Mouse (Mus musculus): ENCODE results near the gene Kcnk16. TPM values are rescaled to one million over a fixed set of nuclear protein-coding genes. Genes with fewer than 3 reads are reported as not detected.
A peak's percentile ranks its signal among the peaks of the same experiment; 100 is the strongest.

Kcnk16 gene
- polyA plus RNA-seq, 1 experiment from 2014 or later: not detected

DNA sequence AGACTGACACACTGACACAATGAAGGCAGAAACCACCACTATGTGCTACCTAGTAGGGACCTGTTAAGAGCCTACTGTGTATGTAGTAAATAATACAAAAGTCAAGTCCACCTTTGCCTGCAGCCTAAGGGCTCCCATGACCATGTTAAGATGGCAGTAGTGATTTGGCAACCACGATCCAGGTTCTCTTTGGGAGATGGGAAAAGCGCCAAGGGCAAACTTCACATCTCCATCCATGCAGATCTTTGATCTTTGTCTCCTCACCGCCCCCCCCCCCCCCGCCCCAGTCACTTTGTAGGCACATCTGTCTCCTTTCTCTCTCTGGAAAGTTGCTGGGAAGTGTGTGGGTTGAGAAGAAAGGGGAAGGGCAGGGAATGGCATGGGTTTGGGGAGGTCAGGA, 6.7 kb downstream of the Kcnk16 start:
- WGBS: 85% methylated on average over 2 of the region's 4 CpGs

DNA sequence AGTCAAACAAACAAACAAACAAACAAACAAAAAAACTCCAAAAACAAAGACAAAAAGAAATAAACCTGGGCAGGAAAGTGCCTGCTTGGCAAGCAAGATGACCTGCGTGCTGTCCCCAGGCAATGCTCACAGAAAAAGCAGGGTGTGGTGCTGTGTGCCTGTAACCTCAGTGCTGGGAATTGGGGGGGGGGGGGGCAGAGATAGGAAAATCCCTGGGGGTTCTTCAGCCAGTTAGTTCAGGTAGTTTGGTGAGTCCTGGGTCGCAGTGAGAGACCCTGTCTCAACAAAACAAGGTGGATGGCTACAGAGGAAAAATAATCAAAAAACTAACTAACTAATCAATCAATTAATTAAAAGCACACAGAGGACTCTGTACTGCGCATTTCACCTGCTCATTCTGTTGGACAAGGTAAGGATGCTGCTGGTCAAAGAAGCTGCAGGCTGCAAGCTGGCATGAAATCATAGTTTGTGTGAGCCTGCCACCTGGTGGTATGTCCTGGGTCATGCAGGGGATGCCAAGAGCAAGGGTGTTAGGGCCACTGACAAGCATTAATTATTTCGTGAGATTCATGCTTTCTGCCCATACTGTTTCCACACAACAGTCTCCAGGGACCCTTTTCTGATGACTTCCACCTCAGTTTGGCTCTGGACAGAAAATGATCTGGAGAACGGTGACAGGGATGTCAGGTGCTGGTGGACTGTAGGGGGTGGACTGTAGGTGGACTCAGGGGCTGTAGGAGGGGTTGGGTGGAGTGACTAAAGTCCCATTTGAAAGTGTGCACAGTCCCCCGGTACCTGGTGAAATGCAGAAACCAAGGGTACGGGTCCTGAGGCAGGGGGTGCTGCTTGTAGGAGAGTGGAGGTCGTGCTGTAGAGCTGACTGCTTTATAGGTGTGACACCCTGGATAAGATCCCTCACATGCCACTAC, 10.6 kb downstream of the Kcnk16 start:
- H3K36me3 ChIP-seq (ENCODE audit: control insufficient read depth, insufficient read depth): no peaks in the 10 kb centered on the region
- no peaks in the 10 kb centered on the region for H3K9me3 ChIP-seq (ENCODE audit: control insufficient read depth, low read length)
- H3K4me1 ChIP-seq (replicated peaks; ENCODE audit: control insufficient read depth, insufficient read depth, low read length): no peaks in the 10 kb centered on the region
- H3K27me3 ChIP-seq (replicated peaks; ENCODE audit: control insufficient read depth, insufficient read depth, low read length): no peaks in the 10 kb centered on the region
- H3K27ac ChIP-seq (ENCODE audit: low read length): no peak overlapping the region
- no peak overlapping the region for H3K9ac ChIP-seq (replicated peaks; ENCODE audit: low read depth, low read length)
- ATAC-seq: peak; percentile 78
- no peak overlapping the region for H3K4me2 ChIP-seq (ENCODE audit: low read length)
- 58% methylated on average over 8 of the region's 8 CpGs for WGBS
- H3K4me3 ChIP-seq (replicated peaks; ENCODE audit: low read length): no peak overlapping the region

More for the DNA sequence above, 6.7 kb downstream of the Kcnk16 start:
- no peak overlapping the region for H3K9ac ChIP-seq (replicated peaks; ENCODE audit: low read depth, low read length)
- H3K27me3 ChIP-seq (replicated peaks; ENCODE audit: control insufficient read depth, insufficient read depth, low read length): no peaks in the 10 kb centered on the region
- H3K36me3 ChIP-seq (ENCODE audit: control insufficient read depth, insufficient read depth): no peaks in the 10 kb centered on the region
- H3K4me2 ChIP-seq (ENCODE audit: low read length): no peak overlapping the region
- H3K27ac ChIP-seq (ENCODE audit: low read length): no peak overlapping the region
- no peaks in the 10 kb centered on the region for H3K9me3 ChIP-seq (ENCODE audit: control insufficient read depth, low read length)
- ATAC-seq: no peak
- no peak overlapping the region for H3K4me3 ChIP-seq (replicated peaks; ENCODE audit: low read length)
- H3K4me1 ChIP-seq (replicated peaks; ENCODE audit: control insufficient read depth, insufficient read depth, low read length): no peaks in the 10 kb centered on the region

DNA sequence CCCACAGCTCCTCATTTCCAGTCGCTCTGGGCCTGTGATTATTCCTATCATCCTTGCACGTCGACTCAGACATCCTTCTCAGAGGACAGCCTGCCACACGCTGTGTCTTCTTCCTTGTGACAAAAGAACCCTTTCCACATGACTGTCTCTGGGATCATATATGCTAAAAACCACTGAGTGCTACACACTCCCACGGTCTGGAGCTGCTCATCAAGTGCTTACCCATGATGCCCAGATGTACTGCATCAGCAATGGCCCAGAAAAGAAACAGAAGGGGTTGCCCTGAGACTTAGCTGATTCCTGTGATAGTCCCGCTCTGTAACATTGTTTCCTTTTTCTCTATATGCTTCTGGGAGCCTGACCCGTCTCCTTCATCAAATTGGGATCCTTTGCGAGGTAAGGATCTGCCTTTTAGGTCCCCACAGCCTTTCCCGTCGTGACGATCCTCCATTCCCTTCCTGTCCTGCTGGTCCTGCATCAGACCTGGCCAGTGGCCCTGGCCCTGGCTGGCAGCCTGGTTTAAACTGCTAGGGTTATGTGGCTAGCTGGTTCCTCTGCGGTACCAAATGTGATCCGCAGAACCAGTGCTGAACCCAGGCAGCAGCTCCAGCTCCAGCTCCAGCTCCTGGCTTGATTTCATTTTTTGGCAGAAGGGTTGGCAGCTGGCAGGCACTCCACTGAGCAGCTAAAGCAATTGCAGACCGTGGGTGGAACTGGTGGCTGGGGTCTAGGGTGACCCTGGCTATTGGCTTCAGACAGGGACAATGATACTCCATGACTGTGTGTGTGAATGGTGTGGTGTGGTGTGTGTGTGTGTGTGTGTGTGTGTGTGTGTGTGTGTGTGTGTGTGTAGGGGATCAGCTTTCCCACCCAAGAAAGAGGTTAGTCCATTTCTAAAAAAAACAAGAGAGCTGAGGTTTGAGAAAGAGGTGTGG, 18.5 kb downstream of the Kcnk16 start:
- Histone ChIP-seq H3K9me3 (ENCODE audit: control insufficient read depth, low read length) (no peaks in the 10 kb centered on the region), H3K27me3 (replicated peaks; ENCODE audit: control insufficient read depth, insufficient read depth, low read length) (no peaks in the 10 kb centered on the region), H3K27ac (ENCODE audit: low read length) (no peak overlapping the region), H3K9ac (replicated peaks; ENCODE audit: low read depth, low read length) (no peak overlapping the region), H3K4me2 (ENCODE audit: low read length) (no peak overlapping the region), H3K36me3 (ENCODE audit: control insufficient read depth, insufficient read depth) (no peaks in the 10 kb centered on the region), H3K4me1 (replicated peaks; ENCODE audit: control insufficient read depth, insufficient read depth, low read length) (no peaks in the 10 kb centered on the region), H3K4me3 (replicated peaks; ENCODE audit: low read length) (no peak overlapping the region)
- peak; percentile 31; the same call in 1 of the 2 replicates for ATAC-seq
- 63% methylated on average over 14 of the region's 14 CpGs for WGBS

DNA sequence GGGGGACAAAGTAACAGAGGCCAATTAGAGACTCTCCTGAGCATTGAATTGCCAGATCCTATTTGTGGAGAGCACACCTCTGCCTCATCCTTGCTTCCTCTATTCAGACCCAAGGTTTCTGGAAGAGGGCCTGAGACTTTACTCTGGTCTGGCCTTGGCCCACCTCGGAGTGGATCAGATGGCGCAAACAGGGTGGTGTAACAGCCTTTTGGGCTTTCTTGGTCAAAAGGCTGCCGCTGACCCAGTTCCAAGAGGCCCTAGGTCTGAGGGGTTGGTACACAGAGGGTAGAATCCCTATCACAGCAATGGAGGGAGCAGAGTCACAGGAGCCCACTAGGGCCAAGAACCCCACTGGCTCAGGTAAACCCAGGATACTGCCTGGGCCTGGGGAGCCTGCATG, 21.0 kb downstream of the Kcnk16 start:
- no peaks in the 10 kb centered on the region for H3K4me1 ChIP-seq (replicated peaks; ENCODE audit: control insufficient read depth, insufficient read depth, low read length)
- no peak overlapping the region for H3K9ac ChIP-seq (replicated peaks; ENCODE audit: low read depth, low read length)
- no peak overlapping the region for H3K27ac ChIP-seq (ENCODE audit: low read length)
- 98% methylated on average over 3 of the region's 3 CpGs for WGBS
- no peak for ATAC-seq
- no peaks in the 10 kb centered on the region for H3K36me3 ChIP-seq (ENCODE audit: control insufficient read depth, insufficient read depth)
- H3K9me3 ChIP-seq (ENCODE audit: control insufficient read depth, low read length): no peaks in the 10 kb centered on the region
- no peak overlapping the region for H3K4me3 ChIP-seq (replicated peaks; ENCODE audit: low read length)
- no peaks in the 10 kb centered on the region for H3K27me3 ChIP-seq (replicated peaks; ENCODE audit: control insufficient read depth, insufficient read depth, low read length)
- H3K4me2 ChIP-seq (ENCODE audit: low read length): no peak overlapping the region

DNA sequence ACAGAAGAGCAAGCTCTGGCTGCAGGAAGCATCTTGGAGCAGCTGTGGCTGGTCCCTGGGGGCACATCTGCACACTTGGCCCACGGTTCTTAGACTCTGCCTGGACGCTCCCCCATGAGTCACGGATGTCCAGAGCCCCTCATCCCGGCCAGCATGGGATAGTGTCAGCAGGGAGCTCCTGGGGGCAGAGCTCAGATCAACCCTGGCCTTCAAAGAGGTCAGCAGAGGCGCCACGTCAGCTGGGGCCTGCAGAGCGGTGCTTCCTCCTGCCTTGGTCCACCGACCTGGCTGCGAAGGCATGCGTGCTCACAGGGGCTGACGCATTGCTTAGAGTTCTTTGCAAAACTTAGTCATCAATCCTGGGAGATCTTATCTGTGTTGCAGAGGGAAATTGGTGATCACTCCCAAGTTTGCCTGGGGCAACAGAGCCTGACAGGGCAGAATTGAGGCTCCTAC, 22.2 kb downstream of the Kcnk16 start:
- Histone ChIP-seq H3K27ac (ENCODE audit: low read length) (no peak overlapping the region), H3K4me1 (replicated peaks; ENCODE audit: control insufficient read depth, insufficient read depth, low read length) (no peaks in the 10 kb centered on the region), H3K4me2 (ENCODE audit: low read length) (no peak overlapping the region), H3K9ac (replicated peaks; ENCODE audit: low read depth, low read length) (no peak overlapping the region), H3K4me3 (replicated peaks; ENCODE audit: low read length) (no peak overlapping the region), H3K36me3 (ENCODE audit: control insufficient read depth, insufficient read depth) (no peaks in the 10 kb centered on the region), H3K27me3 (replicated peaks; ENCODE audit: control insufficient read depth, insufficient read depth, low read length) (no peaks in the 10 kb centered on the region), H3K9me3 (ENCODE audit: control insufficient read depth, low read length) (no peaks in the 10 kb centered on the region)
- WGBS: 89% methylated on average over 11 of the region's 11 CpGs
- ATAC-seq: no peak

DNA sequence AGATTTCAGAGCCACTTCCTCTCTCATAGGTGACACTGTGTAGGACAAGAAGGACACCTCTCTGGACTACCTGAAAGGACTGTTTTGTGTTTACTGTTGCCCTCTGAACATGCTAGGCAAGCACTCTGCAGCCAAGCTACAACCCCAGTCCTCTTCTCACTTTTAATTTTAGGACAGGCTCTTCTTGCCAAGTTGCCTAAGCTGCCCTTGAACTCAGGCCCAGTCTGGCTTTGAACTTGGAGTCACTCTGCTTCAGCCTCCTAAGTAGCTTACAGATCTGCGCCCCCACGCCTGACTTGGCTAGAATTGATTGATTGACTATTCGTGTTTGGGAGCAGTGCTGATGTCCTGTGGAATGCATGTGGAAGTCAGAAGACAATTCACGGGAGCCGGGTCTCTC, 23.1 kb downstream of the Kcnk16 start:
- Histone ChIP-seq H3K27me3 (replicated peaks; ENCODE audit: control insufficient read depth, insufficient read depth, low read length) (no peaks in the 10 kb centered on the region), H3K4me2 (ENCODE audit: low read length) (no peak overlapping the region), H3K9me3 (ENCODE audit: control insufficient read depth, low read length) (no peaks in the 10 kb centered on the region), H3K4me1 (replicated peaks; ENCODE audit: control insufficient read depth, insufficient read depth, low read length) (no peaks in the 10 kb centered on the region), H3K9ac (replicated peaks; ENCODE audit: low read depth, low read length) (no peak overlapping the region), H3K36me3 (ENCODE audit: control insufficient read depth, insufficient read depth) (no peaks in the 10 kb centered on the region), H3K4me3 (replicated peaks; ENCODE audit: low read length) (no peak overlapping the region), H3K27ac (ENCODE audit: low read length) (no peak overlapping the region)
- ATAC-seq: no peak
- WGBS: 91% methylated on average over 5 of the region's 5 CpGs

DNA sequence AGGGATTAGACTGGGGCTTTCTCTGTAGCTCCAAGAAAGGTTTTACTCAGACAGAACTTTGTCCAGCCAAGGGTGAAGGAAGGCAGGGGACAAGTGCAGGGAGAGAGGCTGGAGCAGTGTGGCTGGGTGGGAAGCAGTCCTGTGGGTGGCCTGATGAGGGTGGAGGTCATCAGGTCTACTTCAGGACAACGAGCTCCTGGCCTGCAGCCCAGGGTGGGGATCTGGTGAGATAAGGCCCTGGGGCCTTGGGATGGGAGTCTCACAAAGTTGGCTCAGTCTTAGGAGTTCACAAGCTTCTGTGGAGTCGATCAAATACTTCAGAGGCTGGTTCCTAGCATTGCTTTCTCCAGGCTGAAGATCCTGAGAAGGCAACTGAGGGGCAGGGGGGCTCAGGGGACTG, 23.7 kb downstream of the Kcnk16 start:
- no peak for ATAC-seq
- H3K27me3 ChIP-seq (replicated peaks; ENCODE audit: control insufficient read depth, insufficient read depth, low read length): no peaks in the 10 kb centered on the region
- 79% methylated on average over 2 of the region's 2 CpGs for WGBS

DNA sequence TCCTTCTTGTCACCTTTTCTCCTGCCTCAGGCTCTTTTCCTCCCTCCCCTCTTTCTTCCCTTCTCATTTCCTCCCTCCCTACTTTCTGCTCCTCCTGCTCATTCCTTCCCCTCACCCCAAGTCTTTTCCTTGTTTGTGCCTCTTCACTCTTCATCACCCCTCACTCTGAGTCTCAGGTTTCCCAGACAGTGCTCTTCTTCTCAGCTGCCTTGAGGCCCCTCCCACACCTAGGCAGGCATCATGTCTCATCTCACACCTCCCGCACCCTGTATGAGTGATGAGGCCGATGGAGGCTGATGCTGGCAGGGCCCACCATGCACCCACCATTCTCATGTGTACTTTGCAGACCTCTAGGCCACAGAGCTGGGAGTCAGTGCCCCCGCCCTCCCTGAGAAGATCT, 25.8 kb downstream of the Kcnk16 start:
- H3K27me3 ChIP-seq (replicated peaks; ENCODE audit: control insufficient read depth, insufficient read depth, low read length): no peaks in the 10 kb centered on the region
- 90% methylated on average over 3 of the region's 3 CpGs for WGBS
- no peaks in the 10 kb centered on the region for H3K9me3 ChIP-seq (ENCODE audit: control insufficient read depth, low read length)
- H3K9ac ChIP-seq (replicated peaks; ENCODE audit: low read depth, low read length): no peak overlapping the region
- no peak for ATAC-seq
- no peak overlapping the region for H3K27ac ChIP-seq (ENCODE audit: low read length)
- no peak overlapping the region for H3K4me2 ChIP-seq (ENCODE audit: low read length)
- H3K4me3 ChIP-seq (replicated peaks; ENCODE audit: low read length): no peak overlapping the region
- H3K36me3 ChIP-seq (ENCODE audit: control insufficient read depth, insufficient read depth): no peaks in the 10 kb centered on the region
- H3K4me1 ChIP-seq (replicated peaks; ENCODE audit: control insufficient read depth, insufficient read depth, low read length): no peaks in the 10 kb centered on the region

More for the DNA sequence above, 23.7 kb downstream of the Kcnk16 start:
- Histone ChIP-seq H3K9me3 (ENCODE audit: control insufficient read depth, low read length) (no peaks in the 10 kb centered on the region), H3K4me2 (ENCODE audit: low read length) (no peak overlapping the region), H3K36me3 (ENCODE audit: control insufficient read depth, insufficient read depth) (no peaks in the 10 kb centered on the region), H3K27ac (ENCODE audit: low read length) (no peak overlapping the region), H3K4me1 (replicated peaks; ENCODE audit: control insufficient read depth, insufficient read depth, low read length) (no peaks in the 10 kb centered on the region), H3K9ac (replicated peaks; ENCODE audit: low read depth, low read length) (no peak overlapping the region), H3K4me3 (replicated peaks; ENCODE audit: low read length) (no peak overlapping the region)

DNA sequence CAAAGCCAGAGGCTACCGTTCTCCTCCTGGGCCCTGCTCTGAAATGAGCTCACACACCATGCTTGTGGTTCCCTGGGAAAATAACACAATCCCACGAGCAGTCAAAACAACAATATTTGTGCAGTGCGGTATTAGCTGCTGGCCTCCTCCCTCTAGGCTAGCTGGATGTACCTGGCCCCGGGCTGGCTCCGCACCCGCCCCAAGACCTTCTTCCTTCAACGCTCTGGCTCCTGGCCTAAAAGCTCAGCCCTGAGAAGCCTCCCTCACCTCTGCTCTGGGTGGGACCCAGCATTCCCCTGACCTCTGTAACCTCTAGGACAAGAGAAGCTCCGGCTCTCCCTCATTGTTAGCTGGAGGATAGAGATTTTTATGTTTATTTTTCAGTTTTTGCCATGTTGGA, 26.5 kb downstream of the Kcnk16 start:
- Histone ChIP-seq H3K4me2 (ENCODE audit: low read length) (no peak overlapping the region), H3K9ac (replicated peaks; ENCODE audit: low read depth, low read length) (no peak overlapping the region), H3K4me1 (replicated peaks; ENCODE audit: control insufficient read depth, insufficient read depth, low read length) (no peaks in the 10 kb centered on the region), H3K4me3 (replicated peaks; ENCODE audit: low read length) (no peak overlapping the region), H3K27ac (ENCODE audit: low read length) (no peak overlapping the region), H3K36me3 (ENCODE audit: control insufficient read depth, insufficient read depth) (no peaks in the 10 kb centered on the region), H3K9me3 (ENCODE audit: control insufficient read depth, low read length) (no peaks in the 10 kb centered on the region), H3K27me3 (replicated peaks; ENCODE audit: control insufficient read depth, insufficient read depth, low read length) (no peaks in the 10 kb centered on the region)
- ATAC-seq: no peak
- 75% methylated on average over 8 of the region's 8 CpGs for WGBS
